Mouse (Mus musculus) lung, embryonic 16.5 days (tissue): ENCODE data around the gene Umod. TPM values are rescaled to one million over a fixed set of nuclear protein-coding genes. Genes with fewer than 3 reads are reported as not detected.
A peak's percentile ranks its signal among the peaks of the same experiment; 100 is the strongest.

ENCODE experiments used
- ATAC-seq: fragments of 200-750 bp; cut with Nextera tagmentation; 2 replicates; pipeline ENCODE4 v1.8.0; 2017; ENCODE audit warnings: low read depth, mild to moderate bottlenecking, moderate library complexity
- H3K27ac ChIP-seq: fragments of 300-500 bp; sonication (generic); 2 replicates; pipeline ENCODE4 v1.5.1; 2014; ENCODE audit warnings: mild to moderate bottlenecking, control low read depth, low read length
- H3K27me3 ChIP-seq: fragments of 300-500 bp; sonication (generic); 2 replicates; pipeline ENCODE4 v1.6.1; 2014; ENCODE audit warnings: low read depth, low read length, mixed read lengths; ENCODE audit not compliant: control insufficient read depth, insufficient read depth
- H3K36me3 ChIP-seq: fragments of 300-500 bp; sonication (generic); 2 replicates; pipeline ENCODE4 v1.6.1; 2014; ENCODE audit warnings: low read length; ENCODE audit not compliant: control insufficient read depth, insufficient read depth
- H3K4me1 ChIP-seq: fragments of 300-500 bp; sonication (generic); replicated peaks from 2 replicates; pipeline ENCODE4 v1.6.1; 2014; ENCODE audit warnings: low read length, mixed read lengths; ENCODE audit not compliant: control insufficient read depth, insufficient read depth
- H3K4me2 ChIP-seq: fragments of 300-500 bp; sonication (generic); 2 replicates; pipeline ENCODE4 v1.6.1; 2014; ENCODE audit warnings: low read depth, low read length, control low read depth
- H3K4me3 ChIP-seq: fragments of 300-500 bp; sonication (generic); 2 replicates; pipeline ENCODE4 v1.5.1; 2014; ENCODE audit warnings: mild to moderate bottlenecking, low read length, control low read depth
- H3K9ac ChIP-seq: fragments of 300-500 bp; sonication (generic); 2 replicates; pipeline ENCODE4 v1.6.1; 2014; ENCODE audit warnings: low read length, control low read depth
- H3K9me3 ChIP-seq: fragments of 300-500 bp; sonication (generic); 2 replicates; pipeline ENCODE4 v1.6.1; 2016; ENCODE audit warnings: low read length; ENCODE audit not compliant: control insufficient read depth
- WGBS: fragments of 180-500 bp; shearing (Covaris S2); extraction: QIAGEN DNeasy Blood & Tissue Kit; methylation state at CpG from one replicate; pipeline ENCODE4 v1.1.7; 2014; 5-methylcytosine and 5-hydroxymethylcytosine counted together
- polyA plus RNA-seq: library from polyadenylated mRNA; unstranded; fragments of >200 nt; fragmentation: Nextera tagmentation; extraction: Ambion mirVana; gene quantifications from 2 replicates; pipeline ENCODE4 v1.2.1, GENCODE M21; 2015

Umod gene
- not detected in 2 replicates for polyA plus RNA-seq

GRCm38 (mm10) chr7:119479256-119479655 lies at the start of gene Umod:
Gene Umod (minus strand): TSS chr7:119479282.
- Histone ChIP-seq H3K27ac (no peak within 1 kb of the TSS), H3K4me2 (no peak within 1 kb of the TSS), H3K36me3 (no peaks in the 10 kb centered on the region), H3K9ac (no peak within 1 kb of the TSS), H3K9me3 (no peaks in the 10 kb centered on the region), H3K4me3 (no peak within 1 kb of the TSS), H3K4me1 (no peaks in the 10 kb centered on the region), H3K27me3 (no peaks in the 10 kb centered on the region)
- ATAC-seq, result no peak

GRCm38 (mm10) chr7:119528617-119529016 lies 49.5 kb upstream of the Umod start:
- H3K9ac ChIP-seq, result no peak overlapping the region

GRCm38 (mm10) chr7:119527548-119527947 lies 48.5 kb upstream of the Umod start:
- no peak for ATAC-seq
- Histone ChIP-seq H3K36me3 (no peaks in the 10 kb centered on the region), H3K4me3 (no peak overlapping the region), H3K27me3 (no peaks in the 10 kb centered on the region), H3K9me3 (no peaks in the 10 kb centered on the region), H3K9ac (no peak overlapping the region), H3K4me1 (no peaks in the 10 kb centered on the region), H3K27ac (no peak overlapping the region), H3K4me2 (no peak overlapping the region)
- WGBS, result 59% methylated on average over 2 of the region's 2 CpGs

More at GRCm38 (mm10) chr7:119528617-119529016, 49.5 kb upstream of the Umod start:
- H3K4me1 ChIP-seq, result no peaks in the 10 kb centered on the region
- H3K27me3 ChIP-seq, result no peaks in the 10 kb centered on the region
- H3K4me2 ChIP-seq, result no peak overlapping the region
- no peak for ATAC-seq
- 68% methylated on average over 7 of the region's 7 CpGs for WGBS
- H3K36me3 ChIP-seq, result no peaks in the 10 kb centered on the region
- no peak overlapping the region for H3K4me3 ChIP-seq
- no peaks in the 10 kb centered on the region for H3K9me3 ChIP-seq
- no peak overlapping the region for H3K27ac ChIP-seq

GRCm38 (mm10) chr7:119527135-119527534 lies 48.1 kb upstream of the Umod start:
- no peak for ATAC-seq
- Histone ChIP-seq H3K9me3 (no peaks in the 10 kb centered on the region), H3K4me3 (no peak overlapping the region), H3K27me3 (no peaks in the 10 kb centered on the region), H3K9ac (no peak overlapping the region), H3K4me1 (no peaks in the 10 kb centered on the region), H3K27ac (no peak overlapping the region), H3K36me3 (no peaks in the 10 kb centered on the region), H3K4me2 (no peak overlapping the region)
- 89% methylated on average over 1 of the region's 1 CpGs for WGBS

- Histone ChIP-seq H3K27me3 (no peaks in the 10 kb centered on the region), H3K9ac (no peak overlapping the region)
- no peak for ATAC-seq
Observed at GRCm38 (mm10) chr7:119526486-119526885, 47.4 kb upstream of the Umod start.

GRCm38 (mm10) chr7:119525881-119526281 lies 46.8 kb upstream of the Umod start:
- no peak overlapping the region for H3K9ac ChIP-seq
- no peaks in the 10 kb centered on the region for H3K27me3 ChIP-seq
- WGBS, result 2% methylated on average over 2 of the region's 2 CpGs
- no peaks in the 10 kb centered on the region for H3K4me1 ChIP-seq
- peak; percentile 45; the same call in 1 of the 2 replicates for ATAC-seq
- H3K9me3 ChIP-seq, result no peaks in the 10 kb centered on the region
- H3K27ac ChIP-seq, result no peak overlapping the region
- H3K4me2 ChIP-seq, result no peak overlapping the region
- H3K4me3 ChIP-seq, result no peak overlapping the region
- no peaks in the 10 kb centered on the region for H3K36me3 ChIP-seq

More at GRCm38 (mm10) chr7:119526486-119526885, 47.4 kb upstream of the Umod start:
- no peak overlapping the region for H3K4me2 ChIP-seq
- H3K36me3 ChIP-seq, result no peaks in the 10 kb centered on the region
- no peak overlapping the region for H3K27ac ChIP-seq
- no peaks in the 10 kb centered on the region for H3K4me1 ChIP-seq
- 70% methylated on average over 13 of the region's 13 CpGs for WGBS
- H3K9me3 ChIP-seq, result no peaks in the 10 kb centered on the region
- no peak overlapping the region for H3K4me3 ChIP-seq

- no peak for ATAC-seq
- no peaks in the 10 kb centered on the region for H3K36me3 ChIP-seq
- WGBS, result 54% methylated on average over 4 of the region's 4 CpGs
- no peak within 1 kb of the TSS for H3K4me3 ChIP-seq
- no peak within 1 kb of the TSS for H3K27ac ChIP-seq
- no peaks in the 10 kb centered on the region for H3K4me1 ChIP-seq
- H3K27me3 ChIP-seq, result no peaks in the 10 kb centered on the region
- no peak within 1 kb of the TSS for H3K4me2 ChIP-seq
- H3K9ac ChIP-seq, result no peak within 1 kb of the TSS
- H3K9me3 ChIP-seq, result no peaks in the 10 kb centered on the region
Observed at GRCm38 (mm10) chr7:119523389-119523788, 44.3 kb upstream of the Umod start, which contains the start of gene Pdilt. Gene Pdilt (minus strand): TSS chr7:119523489.

- Histone ChIP-seq H3K36me3 (no peaks in the 10 kb centered on the region), H3K9me3 (no peaks in the 10 kb centered on the region), H3K9ac (no peak overlapping the region), H3K4me2 (no peak overlapping the region), H3K27me3 (no peaks in the 10 kb centered on the region), H3K27ac (no peak overlapping the region), H3K4me1 (no peaks in the 10 kb centered on the region), H3K4me3 (no peak overlapping the region)
- ATAC-seq, result no peak
- 76% methylated on average over 1 of the region's 1 CpGs for WGBS
Observed at GRCm38 (mm10) chr7:119522385-119522784, 43.3 kb upstream of the Umod start.

- no peak overlapping the region for H3K4me3 ChIP-seq
- no peak for ATAC-seq
- H3K36me3 ChIP-seq, result no peaks in the 10 kb centered on the region
- no peaks in the 10 kb centered on the region for H3K9me3 ChIP-seq
- H3K4me2 ChIP-seq, result no peak overlapping the region
- H3K4me1 ChIP-seq, result no peaks in the 10 kb centered on the region
- no peaks in the 10 kb centered on the region for H3K27me3 ChIP-seq
- WGBS, result 50% methylated on average over 3 of the region's 3 CpGs
- H3K9ac ChIP-seq, result no peak overlapping the region
- no peak overlapping the region for H3K27ac ChIP-seq
Observed at GRCm38 (mm10) chr7:119521816-119522215, 42.7 kb upstream of the Umod start.

- Histone ChIP-seq H3K4me3 (no peak overlapping the region), H3K9ac (no peak overlapping the region), H3K27ac (no peak overlapping the region), H3K27me3 (no peaks in the 10 kb centered on the region), H3K36me3 (no peaks in the 10 kb centered on the region), H3K4me1 (no peaks in the 10 kb centered on the region), H3K4me2 (no peak overlapping the region), H3K9me3 (no peaks in the 10 kb centered on the region)
- ATAC-seq, result peak; percentile 49; the same call in 1 of the 2 replicates
- 47% methylated on average over 5 of the region's 5 CpGs for WGBS
Observed at GRCm38 (mm10) chr7:119519654-119520053, 40.6 kb upstream of the Umod start.
